Mouse (Mus musculus) macrophage (primary cell): ENCODE data around the gene Cox8b. TPM values are rescaled to one million over a fixed set of nuclear protein-coding genes. Genes with fewer than 3 reads are reported as not detected.

Source experiments
- H3K27ac ChIP-seq: fragments of 350-480 bp; formaldehyde crosslinking; 2 replicates; pipeline ENCODE4 v1.9.0; 2021
- H3K36me3 ChIP-seq: fragments of 350-480 bp; formaldehyde crosslinking; 2 replicates; pipeline ENCODE4 v1.9.0; 2021; ENCODE audit errors: inconsistent target
- H3K4me3 ChIP-seq: fragments of 350-480 bp; formaldehyde crosslinking; 2 replicates; pipeline ENCODE4 v1.9.0; 2021; ENCODE audit errors: inconsistent target
- H3K79me2 ChIP-seq: fragments of 350-480 bp; formaldehyde crosslinking; 2 replicates; pipeline ENCODE4 v1.9.0; 2021; ENCODE audit errors: inconsistent target
- WGBS: methylation state at CpG from one replicate; pipeline ENCODE4 v1.1.7; 2026; ENCODE audit warnings: inconsistent platforms; ENCODE audit not compliant: missing documents; 5-methylcytosine and 5-hydroxymethylcytosine counted together
- polyA plus RNA-seq: library from polyadenylated mRNA; stranded (reverse); fragments of 250-400 nt; gene quantifications from 3 replicates; pipeline ENCODE4 v1.2.4, GENCODE M21; 2018; ENCODE audit warnings: inconsistent platforms

Gene Cox8b
- polyA plus RNA-seq, 1 experiment from 2014 or later = not detected

DNA sequence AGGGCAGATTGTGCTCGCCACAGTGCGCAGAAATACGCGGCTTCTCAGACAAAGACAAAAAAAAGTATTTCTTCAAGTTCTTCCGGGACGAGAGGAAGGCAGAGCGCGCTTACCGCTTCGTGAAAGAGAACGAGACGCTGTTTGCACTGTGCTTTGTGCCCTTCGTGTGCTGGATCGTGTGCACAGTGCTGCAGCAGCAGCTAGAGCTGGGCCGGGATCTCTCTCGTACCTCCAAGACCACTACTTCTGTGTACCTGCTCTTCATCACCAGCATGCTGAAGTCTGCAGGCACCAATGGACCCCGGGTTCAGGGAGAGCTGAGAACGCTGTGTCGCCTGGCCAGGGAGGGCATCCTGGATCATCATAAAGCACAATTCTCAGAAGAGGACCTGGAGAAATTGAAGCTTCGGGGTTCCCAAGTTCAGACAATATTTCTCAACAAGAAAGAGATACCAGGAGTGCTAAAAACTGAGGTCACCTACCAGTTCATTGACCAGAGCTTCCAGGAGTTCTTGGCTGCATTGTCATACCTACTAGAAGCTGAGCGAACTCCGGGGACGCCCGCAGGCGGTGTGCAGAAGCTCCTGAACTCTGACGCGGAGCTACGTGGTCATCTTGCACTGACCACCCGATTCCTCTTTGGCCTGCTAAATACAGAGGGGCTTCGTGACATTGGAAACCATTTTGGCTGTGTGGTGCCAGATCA is 23.0 kb upstream of the Cox8b start:
- WGBS = 28% methylated on average over 30 of the region's 30 CpGs

GRCm38 (mm10) chr7:140922398-140923069 is 22.3 kb upstream of the Cox8b start:
- H3K27ac ChIP-seq = no peak overlapping the region
- no peaks in the 10 kb centered on the region for H3K79me2 ChIP-seq
- 2% methylated on average over 49 of the region's 49 CpGs for whole genome bisulfite sequencing
- no peaks in the 10 kb centered on the region for H3K36me3 ChIP-seq
- no peak overlapping the region for H3K4me3 ChIP-seq

More for the DNA sequence above, 23.0 kb upstream of the Cox8b start:
- no peaks in the 10 kb centered on the region for H3K79me2 ChIP-seq
- H3K4me3 ChIP-seq = no peak overlapping the region
- no peak overlapping the region for H3K27ac ChIP-seq
- H3K36me3 ChIP-seq = no peaks in the 10 kb centered on the region

DNA sequence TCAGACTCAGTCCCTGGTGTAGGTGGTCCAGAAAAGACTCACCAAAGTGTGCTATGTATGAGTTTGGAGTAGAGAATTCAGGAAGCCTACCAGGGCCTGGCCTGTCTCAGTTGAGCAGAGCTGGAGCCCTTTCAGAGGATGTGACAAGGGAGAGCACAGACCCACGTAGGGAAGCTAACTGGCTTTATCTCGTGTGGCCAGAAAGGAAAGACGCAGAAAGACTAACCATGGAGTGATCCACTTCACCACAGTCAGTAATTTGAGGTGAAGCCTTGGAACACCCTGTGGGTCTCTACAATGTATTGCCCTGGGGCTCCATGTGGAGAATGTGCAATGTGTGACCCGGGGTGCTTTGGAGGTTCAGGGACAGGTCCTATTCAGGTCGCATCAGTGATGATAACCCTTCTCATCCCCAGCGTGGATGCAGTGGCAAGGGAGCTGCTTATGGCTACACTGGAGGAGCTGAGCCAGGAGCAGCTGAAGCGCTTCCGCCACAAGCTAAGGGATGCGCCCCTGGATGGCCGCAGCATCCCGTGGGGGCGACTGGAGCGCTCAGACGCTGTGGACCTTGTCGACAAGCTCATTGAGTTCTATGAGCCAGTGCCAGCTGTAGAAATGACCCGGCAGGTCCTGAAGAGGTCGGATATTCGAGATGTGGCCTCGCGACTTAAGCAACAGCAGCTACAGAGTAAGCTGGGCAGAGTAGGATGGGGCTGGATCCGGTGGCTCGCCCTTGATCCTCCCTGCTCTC is 21.2 kb upstream of the Cox8b start:
- no peaks in the 10 kb centered on the region for H3K36me3 ChIP-seq
- no peak overlapping the region for H3K27ac ChIP-seq
- 56% methylated on average over 18 of the region's 22 CpGs for WGBS
- H3K79me2 ChIP-seq = no peaks in the 10 kb centered on the region
- no peak overlapping the region for H3K4me3 ChIP-seq

GRCm38 (mm10) chr7:140920418-140921029 is 20.3 kb upstream of the Cox8b start, which contains the start of gene Nlrp6:
Gene Nlrp6, plus strand, starts transcription at chr7:140920902.
- WGBS = 88% methylated on average over 8 of the region's 8 CpGs
- Histone ChIP-seq H3K36me3 (no peaks in the 10 kb centered on the region), H3K27ac (no peak within 1 kb of the TSS), H3K4me3 (no peak within 1 kb of the TSS), H3K79me2 (no peaks in the 10 kb centered on the region)

DNA sequence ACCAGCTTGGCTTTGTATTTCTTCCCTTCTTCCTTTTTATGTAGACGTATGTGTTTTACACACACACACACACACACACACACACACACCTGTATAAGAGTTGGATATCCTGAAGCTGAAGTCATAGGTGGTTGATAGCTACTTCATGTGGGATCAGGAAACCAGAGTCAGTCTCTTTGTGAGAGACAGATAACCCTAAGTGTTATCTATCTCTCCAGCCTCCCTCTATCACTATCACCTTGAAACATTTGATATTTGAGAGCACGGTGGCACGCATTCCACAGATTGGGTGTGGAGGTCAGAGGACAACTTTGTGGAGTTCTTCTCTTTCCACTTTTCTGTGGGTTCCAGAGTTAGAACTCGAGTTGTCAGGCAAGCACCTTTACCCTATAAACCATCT is 19.7 kb upstream of the Cox8b start:
- WGBS = 88% methylated on average over 4 of the region's 4 CpGs
- Histone ChIP-seq H3K27ac (no peak overlapping the region), H3K36me3 (no peaks in the 10 kb centered on the region), H3K79me2 (no peaks in the 10 kb centered on the region), H3K4me3 (no peak overlapping the region)

DNA sequence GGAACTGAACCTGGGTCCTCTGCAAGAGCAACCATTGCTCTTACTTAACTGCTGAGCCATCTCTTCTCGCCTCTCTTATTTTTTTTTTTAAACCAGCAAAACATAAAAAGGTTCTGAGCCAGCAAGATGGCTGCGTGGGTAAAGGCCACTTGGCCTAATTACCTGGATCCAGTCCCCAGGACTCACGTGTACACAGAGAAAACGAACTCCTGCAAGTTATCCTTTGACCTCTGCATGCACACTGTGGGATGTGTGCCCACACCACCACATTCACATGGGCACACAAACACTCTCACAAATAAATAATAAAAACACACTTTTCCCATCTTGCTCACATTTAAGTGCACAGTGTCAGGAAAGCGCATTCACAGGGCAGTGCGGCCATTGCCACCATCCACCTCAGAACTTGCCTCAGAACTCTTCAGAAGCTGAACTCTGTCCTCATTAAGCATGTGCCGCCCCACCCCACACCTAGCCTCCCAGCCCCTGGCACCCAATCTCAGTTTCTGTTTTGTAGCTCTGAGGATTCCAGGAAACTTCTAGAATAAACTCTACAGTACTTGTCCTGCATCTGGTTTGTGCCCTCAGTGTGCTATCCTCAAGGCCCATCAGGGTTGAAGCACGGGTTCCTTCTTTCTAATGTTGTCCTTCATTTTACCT is 13.9 kb upstream of the Cox8b start:
- no peak overlapping the region for H3K27ac ChIP-seq
- H3K36me3 ChIP-seq = no peaks in the 10 kb centered on the region
- 98% methylated on average over 8 of the region's 8 CpGs for WGBS

GRCm38 (mm10) chr7:140912846-140913482 is 12.7 kb upstream of the Cox8b start:
- H3K27ac ChIP-seq = peak overlapping the region; percentile 38; the same call in 1 of the 2 replicates
- no peaks in the 10 kb centered on the region for H3K79me2 ChIP-seq
- H3K36me3 ChIP-seq = no peaks in the 10 kb centered on the region
- H3K4me3 ChIP-seq = no peak overlapping the region
- 92% methylated on average over 5 of the region's 5 CpGs for WGBS

More for the DNA sequence above, 13.9 kb upstream of the Cox8b start:
- Histone ChIP-seq H3K79me2 (no peaks in the 10 kb centered on the region), H3K4me3 (no peak overlapping the region)

GRCm38 (mm10) chr7:140912293-140912692 is 12.0 kb upstream of the Cox8b start:
- WGBS = 49% methylated on average over 3 of the region's 3 CpGs
- no peaks in the 10 kb centered on the region for H3K79me2 ChIP-seq
- H3K27ac ChIP-seq = peak overlapping the region; percentile 38; the same call in 1 of the 2 replicates
- no peaks in the 10 kb centered on the region for H3K36me3 ChIP-seq
- H3K4me3 ChIP-seq = no peak overlapping the region

- Histone ChIP-seq H3K36me3 (no peaks in the 10 kb centered on the region), H3K4me3 (peak overlapping the region; percentile 13; the same call in 1 of the 2 replicates), H3K27ac (no peak overlapping the region), H3K79me2 (no peaks in the 10 kb centered on the region)
- 5% methylated on average over 19 of the region's 19 CpGs for WGBS
These were observed 8.4 kb upstream of the Cox8b start for GRCm38 (mm10) chr7:140908634-140909107.

DNA sequence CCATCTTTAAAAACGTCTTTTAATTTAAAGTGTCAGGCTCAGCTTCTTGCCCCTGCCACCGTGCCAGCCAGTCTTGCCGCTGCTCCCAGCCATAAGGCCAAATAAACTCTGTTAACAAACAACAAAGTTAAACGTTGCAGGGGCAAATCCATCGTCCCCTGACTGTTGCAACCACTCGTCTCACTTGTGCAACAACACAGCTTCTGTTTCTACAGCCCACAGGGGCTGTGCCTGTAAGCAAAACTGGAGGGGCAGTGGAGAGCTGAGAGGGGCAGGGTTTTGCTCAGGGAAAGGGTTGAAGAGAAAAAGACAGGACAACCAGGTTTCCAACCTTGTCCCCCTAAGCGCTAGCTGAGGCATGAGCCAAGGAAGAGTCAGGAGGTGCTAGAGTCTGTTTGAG is 7.9 kb upstream of the Cox8b start:
- no peaks in the 10 kb centered on the region for H3K36me3 ChIP-seq
- 49% methylated on average over 7 of the region's 7 CpGs for WGBS
- H3K79me2 ChIP-seq = no peaks in the 10 kb centered on the region
- H3K4me3 ChIP-seq = no peak overlapping the region
- no peak overlapping the region for H3K27ac ChIP-seq

DNA sequence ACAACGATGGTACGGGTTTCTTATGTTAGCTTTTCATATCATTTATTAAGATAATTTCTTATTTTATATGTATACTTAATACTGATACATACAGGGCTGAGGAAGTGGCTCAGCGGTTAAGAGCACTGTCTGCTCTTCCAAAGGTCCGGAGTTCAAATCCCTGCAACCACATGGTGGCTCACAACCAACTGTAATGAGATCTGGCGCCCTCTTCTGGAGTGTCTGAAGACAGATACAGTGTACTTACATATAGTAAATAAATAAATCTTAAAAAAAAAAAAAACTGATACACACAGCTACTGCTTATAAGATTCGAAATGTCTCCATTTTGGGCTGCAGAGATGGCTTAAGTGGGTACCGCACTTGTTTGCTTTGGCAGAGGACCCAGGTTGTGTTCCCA is 7.5 kb upstream of the Cox8b start:
- Histone ChIP-seq H3K36me3 (no peaks in the 10 kb centered on the region), H3K79me2 (no peaks in the 10 kb centered on the region), H3K4me3 (no peak overlapping the region), H3K27ac (no peak overlapping the region)
- WGBS = 85% methylated on average over 7 of the region's 7 CpGs

DNA sequence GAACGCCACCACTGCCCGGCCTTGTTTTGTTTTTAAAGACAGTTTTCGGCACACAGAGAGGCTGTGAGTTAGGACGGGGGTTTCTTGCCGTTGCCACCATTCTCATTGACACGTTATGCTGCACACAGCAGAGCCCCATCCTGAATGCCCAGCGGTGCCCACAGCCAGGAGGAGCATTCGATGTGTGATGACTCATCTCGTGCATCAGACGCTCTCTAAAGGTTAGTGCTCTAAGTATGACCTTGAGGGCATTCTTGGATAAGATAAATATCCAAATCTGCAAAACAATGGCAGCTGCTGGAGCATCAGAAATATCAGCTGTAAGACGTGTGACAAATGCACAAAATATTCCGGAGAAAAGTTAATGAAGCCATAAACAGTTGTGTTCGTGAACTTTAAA is 6.9 kb upstream of the Cox8b start:
- H3K4me3 ChIP-seq = no peak overlapping the region
- H3K27ac ChIP-seq = no peak overlapping the region
- WGBS = 92% methylated on average over 13 of the region's 13 CpGs

GRCm38 (mm10) chr7:140905642-140906081 is 5.4 kb upstream of the Cox8b start:
- Histone ChIP-seq H3K79me2 (no peaks in the 10 kb centered on the region), H3K36me3 (no peaks in the 10 kb centered on the region), H3K27ac (no peak overlapping the region), H3K4me3 (no peak overlapping the region)
- WGBS = 92% methylated on average over 2 of the region's 2 CpGs

More for the DNA sequence above, 6.9 kb upstream of the Cox8b start:
- H3K36me3 ChIP-seq = no peaks in the 10 kb centered on the region
- no peaks in the 10 kb centered on the region for H3K79me2 ChIP-seq
